Mouse (Mus musculus) erythroblast, adult 5-6 weeks (primary cell): ENCODE data around the gene Pkp2. TPM values are rescaled to one million over a fixed set of nuclear protein-coding genes. Genes with fewer than 3 reads are reported as not detected.

Source experiments
- ATAC-seq: replicated peaks from 2 replicates; pipeline ENCODE4 v1.8.0; 2016; ENCODE audit warnings: moderate number of reproducible peaks, mild to moderate bottlenecking, moderate TSS enrichment, inconsistent platforms; ENCODE audit not compliant: poor library complexity, low FRiP score, severe bottlenecking
- total RNA-seq, 2 experiments: library from RNA; stranded (forward) in 1 of 2; stranded (reverse) in 1 of 2; fragments of 150-400 nt in 1 of 2; fragments of 200-764, 138-1000 nt in 1 of 2; gene quantifications; 2 replicates each; pipeline versions ENCODE4 v1.2.3 to v1.2.4; 2015 to 2017; ENCODE audit warnings: low replicate concordance in 2 of 2

Pkp2 gene
- total RNA-seq, 2 experiments from 2014 or later, result 0.09 TPM; not detected in 1

- ATAC-seq, result no peak
Observed at GRCm38 (mm10) chr16:16256672-16257071, 43.6 kb downstream of the Pkp2 start.

DNA sequence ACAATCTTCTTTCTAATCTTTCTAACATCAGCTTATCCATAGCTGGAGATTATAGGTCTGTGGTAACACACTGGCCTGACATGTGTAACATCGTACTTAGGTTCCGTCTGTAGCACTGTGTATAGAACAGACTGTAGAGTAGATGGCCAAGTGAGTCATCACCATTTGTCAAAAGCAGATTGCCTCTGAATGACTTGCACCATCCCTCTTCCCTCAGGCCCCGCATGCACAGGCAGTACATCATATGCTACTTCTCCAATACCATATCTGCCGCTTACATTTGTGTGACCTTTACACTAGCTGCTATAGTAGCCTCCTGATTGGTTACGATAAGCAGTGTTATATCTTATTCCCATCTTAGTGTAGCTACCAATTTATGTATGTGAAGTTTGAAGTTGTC lies 47.8 kb downstream of the Pkp2 start:
- ATAC-seq, result no peak

DNA sequence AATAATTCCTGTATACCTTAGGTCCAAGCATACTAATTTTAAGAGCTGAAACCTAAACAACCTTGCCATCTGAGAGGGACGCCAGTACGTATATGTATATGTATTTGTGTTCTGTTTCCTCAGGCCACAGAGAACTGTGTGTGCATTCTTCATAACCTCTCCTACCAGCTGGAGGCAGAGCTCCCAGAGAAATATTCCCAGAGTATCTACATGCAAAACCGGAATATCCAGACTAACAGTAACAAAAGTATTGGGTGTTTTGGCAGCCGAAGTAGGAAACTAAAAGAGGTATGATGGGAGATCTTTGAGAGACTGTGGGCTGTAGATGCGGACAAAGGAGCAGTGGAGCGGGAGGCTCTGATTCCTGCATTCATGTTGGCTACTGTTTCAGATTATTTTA lies 48.4 kb downstream of the Pkp2 start:
- ATAC-seq, result no peak

GRCm38 (mm10) chr16:16262436-16262835 lies 49.3 kb downstream of the Pkp2 start:
- no peak for ATAC-seq

DNA sequence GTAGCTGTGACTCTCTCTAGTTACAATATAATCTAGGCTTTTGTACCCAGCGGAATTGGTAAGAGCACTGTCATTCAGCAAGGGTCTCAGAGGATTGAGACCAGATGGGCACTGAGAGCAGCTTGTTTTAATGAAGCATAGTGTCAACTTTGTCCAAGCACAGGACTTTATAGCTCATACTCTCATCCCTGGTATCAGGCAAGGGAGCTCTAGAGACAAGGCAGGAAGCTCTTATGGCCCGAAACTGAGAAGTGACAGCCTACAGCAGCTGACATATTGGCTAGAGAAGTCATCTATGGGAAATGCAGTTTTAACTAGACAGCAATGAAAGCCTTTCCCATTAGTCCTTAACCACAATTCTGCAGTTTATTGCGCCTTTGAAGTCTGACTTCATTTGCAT lies 59.9 kb downstream of the Pkp2 start:
- no peak for ATAC-seq

DNA sequence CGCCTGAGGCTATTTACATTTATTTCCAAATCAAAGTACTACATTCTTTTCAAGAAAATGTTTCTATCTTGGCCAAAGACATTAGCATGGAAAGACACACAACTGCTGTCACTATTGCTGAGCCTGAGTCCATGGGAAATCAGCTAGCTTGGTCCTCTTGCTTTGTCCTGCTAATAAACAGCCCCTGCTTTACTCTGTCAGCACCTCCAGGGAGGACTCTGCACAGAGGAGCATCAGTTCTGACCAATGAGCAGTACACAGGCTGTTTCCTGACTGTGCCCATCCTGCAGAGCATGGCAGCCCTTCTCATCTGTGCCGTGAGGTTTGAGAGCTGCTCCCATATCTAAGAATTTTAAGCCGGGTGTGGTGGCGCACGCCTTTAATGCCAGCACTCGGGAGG lies 60.6 kb downstream of the Pkp2 start:
- no peak for ATAC-seq

DNA sequence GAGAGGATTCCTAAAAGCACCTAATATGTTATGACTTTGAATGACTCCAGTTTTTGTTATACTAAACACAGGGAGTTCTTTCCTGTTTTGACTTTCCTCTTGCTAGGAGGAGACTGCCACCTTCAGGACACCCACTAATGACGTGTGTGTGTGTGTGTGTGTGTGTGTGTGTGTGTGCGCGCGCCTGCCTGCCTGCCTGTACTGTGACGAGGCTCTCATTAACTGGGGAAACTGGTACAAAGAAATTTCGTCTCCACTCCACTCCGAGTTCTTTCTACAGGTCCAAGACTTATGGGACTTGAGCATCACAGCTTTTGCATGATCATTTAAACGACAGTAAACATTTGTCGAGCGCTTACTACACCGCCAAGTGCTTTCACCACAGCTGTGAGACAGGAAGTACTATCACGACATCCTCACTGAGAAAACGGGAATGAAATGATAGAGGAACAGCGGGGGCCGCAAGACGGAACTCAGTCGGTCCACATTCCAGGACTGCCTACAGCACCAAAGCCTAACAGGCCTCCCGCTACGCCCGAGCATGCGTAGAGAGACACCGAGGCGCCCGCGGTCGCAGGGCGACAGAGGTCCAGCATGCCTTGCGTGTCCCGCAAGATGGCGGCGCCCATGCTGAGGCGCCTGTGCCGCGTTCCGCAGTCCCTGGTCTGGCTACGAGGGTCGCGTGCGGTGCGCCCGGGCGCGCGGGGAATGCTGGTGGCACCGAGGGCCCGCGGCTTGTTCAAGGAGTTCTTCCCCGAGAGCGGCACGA lies 89.4 kb downstream of the Pkp2 start, which contains the start of gene Yars2:
TSS of gene Yars2 (plus strand) at position 597 of the 769 bp plus-strand sequence.
- ATAC-seq, result peak; percentile 99

DNA sequence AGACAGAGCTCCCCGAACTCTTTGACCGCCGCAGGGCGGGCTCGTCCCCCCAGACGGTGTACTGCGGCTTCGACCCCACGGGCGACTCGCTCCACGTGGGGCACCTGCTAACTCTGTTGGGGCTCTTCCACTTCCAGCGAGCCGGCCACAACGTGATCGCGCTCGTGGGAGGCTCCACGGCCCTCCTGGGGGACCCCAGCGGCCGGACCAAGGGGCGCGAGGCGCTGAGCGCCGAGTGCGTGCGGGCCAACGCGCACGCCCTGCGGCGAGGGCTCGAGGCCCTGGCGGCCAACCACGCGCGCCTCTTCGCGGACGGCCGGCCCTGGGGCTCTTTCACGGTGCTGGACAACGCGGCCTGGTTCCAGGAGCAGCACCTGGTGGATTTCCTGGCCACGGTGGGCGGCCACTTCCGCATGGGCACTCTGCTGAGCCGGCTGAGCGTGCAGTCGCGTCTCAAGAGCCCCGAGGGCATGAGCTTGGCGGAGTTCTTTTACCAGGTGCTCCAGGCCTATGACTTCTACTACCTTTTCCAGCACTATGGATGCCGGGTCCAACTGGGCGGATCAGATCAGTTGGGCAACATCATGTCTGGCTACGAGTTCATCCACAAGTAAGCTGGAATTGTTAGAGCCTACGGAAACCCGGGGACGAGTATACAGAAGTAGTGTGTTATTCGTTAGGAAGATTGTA lies 90.2 kb downstream of the Pkp2 start:
- ATAC-seq, result no peak

- no peak for ATAC-seq
Observed at GRCm38 (mm10) chr16:16303888-16304287, 90.8 kb downstream of the Pkp2 start.

- ATAC-seq, result no peak
Observed at GRCm38 (mm10) chr16:16311319-16311718, 98.2 kb downstream of the Pkp2 start.

Other genes starting within 250 kb of the Pkp2 start
- gene Yars2, start 89.6 kb downstream of the Pkp2 start, total RNA-seq (2015; ENCODE audit: low replicate concordance), result 7.3 and 18.8 TPM in 2 replicates
- gene Yars2, start 89.6 kb downstream of the Pkp2 start, total RNA-seq (2017; ENCODE audit: low replicate concordance), result 3.9 and 7.0 TPM in 2 replicates
- 34.3 and 35.5 TPM in 2 replicates for gene Dnm1l, start 145.6 kb downstream of the Pkp2 start, total RNA-seq (2015; ENCODE audit: low replicate concordance)
- 15.9 and 18.5 TPM in 2 replicates for gene Dnm1l, start 145.6 kb downstream of the Pkp2 start, total RNA-seq (2017; ENCODE audit: low replicate concordance)